Mouse (Mus musculus): Measurements from ENCODE around the gene Osbpl5.

DNA sequence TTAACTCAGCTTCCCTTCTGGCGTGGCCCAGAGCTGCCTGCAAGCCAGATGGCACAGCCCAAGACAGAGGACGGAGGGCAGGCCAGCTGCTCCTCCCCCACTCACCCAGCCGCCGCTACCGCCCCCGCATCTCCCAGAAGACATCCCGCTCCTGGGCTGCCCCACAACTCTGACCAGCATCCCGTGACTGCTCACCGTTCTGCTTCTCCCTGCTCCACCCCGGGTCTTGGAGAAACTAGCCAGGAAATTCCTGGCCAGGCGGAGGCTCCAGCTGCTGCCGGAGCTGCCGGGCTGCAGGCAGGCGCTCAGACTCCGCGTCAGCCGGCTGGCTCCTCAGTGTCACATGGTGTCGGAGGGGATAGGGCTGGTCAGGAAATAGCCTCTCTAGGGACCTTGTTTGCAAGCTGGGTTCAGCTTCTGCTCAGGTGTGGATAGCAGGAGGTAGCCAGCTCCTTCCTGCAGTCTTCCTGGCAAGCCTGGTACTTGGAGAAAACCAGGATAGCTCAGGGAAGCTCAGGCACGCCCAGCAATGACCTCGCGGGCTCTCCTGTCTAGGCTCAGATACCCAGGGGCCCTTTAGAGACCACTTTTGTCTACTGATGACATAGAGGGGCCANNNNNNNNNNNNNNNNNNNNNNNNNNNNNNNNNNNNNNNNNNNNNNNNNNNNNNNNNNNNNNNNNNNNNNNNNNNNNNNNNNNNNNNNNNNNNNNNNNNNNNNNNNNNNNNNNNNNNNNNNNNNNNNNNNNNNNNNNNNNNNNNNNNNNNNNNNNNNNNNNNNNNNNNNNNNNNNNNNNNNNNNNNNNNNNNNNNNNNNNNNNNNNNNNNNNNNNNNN lies 27.4 kb upstream of the Osbpl5 start, which contains the start of gene Mrgpre:
- TF ChIP-seq CTCF (IDR thresholded peaks at IDR 0.05; ENCODE audit: extremely low read depth, insufficient read depth, insufficient read length, insufficient replicate concordance), result no peak
- no peak for TF ChIP-seq POLR2A (IDR thresholded peaks at IDR 0.05; ENCODE audit: low read depth, low read length)
